Mouse (Mus musculus) lung, postnatal 36 days (tissue): ENCODE results near the gene Med15.

ENCODE experiments used
- DNase-seq: peaks from one replicate; pipeline ENCODE4 v3.0.0; 2022; ENCODE audit warnings: mixed read lengths

Gene Med15

DNA sequence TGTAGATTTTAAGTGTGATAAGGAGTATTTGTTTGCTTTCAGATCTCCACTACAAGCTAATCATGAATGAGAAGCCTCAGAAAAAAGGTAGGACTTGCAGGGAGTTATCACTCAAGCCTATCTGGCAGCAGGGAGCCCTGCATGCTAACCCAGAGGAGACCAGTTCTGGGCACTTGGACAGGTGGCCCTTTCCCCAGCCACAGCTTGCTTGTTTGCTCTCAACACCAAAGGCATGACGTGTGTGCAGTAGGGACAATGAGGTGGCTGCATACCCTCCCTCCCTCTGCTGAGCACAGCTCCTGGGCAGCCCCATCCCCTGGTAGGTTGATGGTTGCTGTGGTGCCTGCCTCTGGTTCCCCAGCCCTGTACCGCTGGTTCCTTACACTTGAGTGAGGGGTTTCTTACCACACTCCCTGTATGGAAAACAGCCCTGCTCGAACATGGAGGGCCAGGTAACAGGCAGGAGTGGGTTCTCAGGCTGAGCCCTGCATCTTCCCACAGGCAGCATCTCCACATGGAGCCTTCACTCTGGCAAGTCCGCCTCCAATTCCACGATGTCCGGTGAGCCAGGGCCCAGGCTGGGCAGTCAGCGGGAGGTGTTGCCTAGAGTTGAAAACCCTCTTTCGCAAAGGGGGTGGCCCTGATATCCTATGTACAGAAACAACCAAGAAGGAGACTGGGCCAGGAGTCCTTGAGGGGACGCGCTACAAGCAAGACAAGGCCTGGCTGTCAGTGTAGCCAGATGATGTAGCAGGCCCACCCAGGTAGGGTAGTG lies 84.9 kb downstream of the Med15 start:
- DNase-seq: no peak

DNA sequence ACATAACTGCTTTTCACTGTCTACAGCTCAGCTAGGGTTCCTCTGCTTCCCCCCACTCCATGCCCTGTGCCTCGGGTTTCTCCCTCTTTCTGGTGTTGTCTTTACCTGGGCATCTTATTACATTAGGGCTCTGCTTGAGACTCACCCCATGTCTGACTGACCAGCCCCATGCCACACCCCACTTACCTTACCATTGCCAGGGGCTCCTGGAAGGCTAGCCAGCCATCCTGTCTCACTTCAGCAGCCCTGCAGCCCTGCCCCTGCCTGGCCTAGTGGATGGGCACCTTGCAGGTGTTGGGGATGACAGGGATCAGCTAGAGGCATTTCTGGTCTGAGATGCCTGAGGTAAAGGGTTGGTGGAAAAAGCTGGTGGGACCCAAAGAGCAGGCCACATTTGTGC lies 85.5 kb downstream of the Med15 start:
- DNase-seq: no peak

DNA sequence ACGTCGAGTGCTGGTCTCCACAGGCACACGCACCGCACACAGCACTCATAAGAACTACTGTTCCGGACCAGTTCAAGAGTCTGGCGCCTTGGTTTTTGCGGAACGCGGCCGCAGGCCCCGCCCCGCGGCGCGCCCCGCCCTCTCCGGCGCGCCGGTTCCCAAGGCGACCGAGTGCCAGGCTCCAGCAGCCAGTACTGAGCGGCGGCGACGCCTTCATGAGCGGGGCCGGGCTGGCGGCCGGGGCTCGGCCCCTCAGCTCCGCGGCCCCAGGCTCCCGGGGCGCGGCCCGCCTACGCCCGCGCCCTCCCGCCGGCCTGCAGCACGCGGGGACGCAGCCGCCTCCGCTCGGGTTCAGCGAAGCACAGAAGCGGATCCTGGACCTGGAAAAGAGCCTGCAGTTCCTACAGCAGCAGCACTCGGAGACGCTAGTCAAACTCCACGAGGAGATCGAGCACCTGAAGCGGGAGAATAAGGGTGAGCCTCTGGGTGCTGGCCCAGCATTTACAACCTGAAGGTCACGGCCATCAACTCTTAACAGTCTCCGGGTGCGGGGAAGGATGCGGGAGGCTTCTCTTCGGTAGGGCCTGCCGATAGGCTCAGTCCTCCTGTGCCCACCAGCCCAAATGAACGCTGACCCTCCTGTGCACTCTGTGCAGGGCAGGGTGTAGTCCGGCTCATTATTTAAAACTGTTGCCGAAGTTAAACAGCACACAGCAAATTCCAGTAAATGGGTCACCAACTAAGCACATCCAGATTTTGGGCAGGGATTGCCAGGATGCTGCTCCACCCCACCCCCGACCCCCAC lies 86.2 kb downstream of the Med15 start, which contains the start of gene Ccdc74a:
Gene Ccdc74a (plus strand): TSS at position 161 of the 805 bp plus-strand sequence.
- DNase-seq: peak; percentile 90

GRCm38 (mm10) chr16:17643437-17643990 lies 89.2 kb downstream of the Med15 start:
- no peak for DNase-seq

- no peak for DNase-seq
These were observed 90.4 kb downstream of the Med15 start for GRCm38 (mm10) chr16:17642311-17642710.

DNA sequence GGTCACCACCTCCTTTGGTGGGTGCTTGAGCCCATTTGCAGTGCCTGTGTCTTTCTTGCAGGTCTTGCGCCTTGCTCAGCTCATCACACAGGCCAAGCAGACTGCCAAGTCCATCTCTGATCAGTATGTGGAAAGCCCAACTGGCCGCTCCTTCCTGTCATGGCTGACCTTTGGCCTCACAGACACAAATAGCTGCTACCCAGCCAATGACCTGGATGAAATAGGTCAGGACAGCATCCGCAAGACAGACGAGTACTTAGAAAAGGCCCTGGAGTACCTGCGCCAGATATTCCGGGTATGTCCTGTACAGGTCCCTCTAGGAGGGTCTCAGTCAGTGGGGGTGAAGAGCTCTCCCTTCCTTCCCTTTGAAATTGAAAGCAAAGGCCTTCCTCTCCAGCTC lies 91.4 kb downstream of the Med15 start:
- DNase-seq: no peak

DNA sequence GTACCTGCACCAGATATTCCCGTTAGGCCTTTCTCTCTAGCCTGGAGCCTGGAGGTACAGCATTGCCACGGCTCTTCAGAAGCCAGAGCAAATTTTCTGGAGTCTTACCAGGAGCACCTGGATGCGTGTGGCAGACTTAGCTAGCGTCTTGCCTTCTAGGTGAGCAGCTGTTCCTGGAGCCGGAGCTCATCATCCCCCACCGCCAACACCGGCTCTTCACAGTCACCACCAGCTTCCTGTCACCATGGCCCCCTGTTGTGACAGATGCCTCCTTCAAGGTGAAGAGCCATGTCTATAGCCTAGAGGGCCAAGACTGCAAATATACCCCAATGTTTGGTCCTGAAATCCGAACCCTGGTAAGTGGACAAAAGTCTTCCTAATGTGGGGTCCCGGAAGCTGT lies 92.0 kb downstream of the Med15 start:
- DNase-seq: no peak

DNA sequence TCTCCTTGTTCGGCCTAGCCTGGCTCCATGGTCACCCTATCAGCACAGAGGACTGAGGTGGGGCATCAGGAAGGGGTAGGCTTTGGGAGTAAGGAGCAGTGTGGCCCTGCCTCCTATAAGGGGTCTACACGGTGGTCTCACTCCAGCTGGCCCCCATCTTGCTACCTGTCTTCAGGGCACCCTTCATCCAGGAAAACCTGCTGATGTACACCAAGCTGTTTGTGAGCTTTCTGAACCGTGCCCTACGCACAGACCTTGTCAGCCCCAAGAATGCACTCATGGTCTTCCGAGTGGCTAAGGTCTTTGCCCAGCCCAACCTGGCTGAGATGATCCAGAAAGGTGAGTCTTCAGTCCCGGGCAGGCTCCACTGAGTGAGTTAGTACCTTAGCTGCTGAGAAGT lies 92.7 kb downstream of the Med15 start:
- DNase-seq: no peak

DNA sequence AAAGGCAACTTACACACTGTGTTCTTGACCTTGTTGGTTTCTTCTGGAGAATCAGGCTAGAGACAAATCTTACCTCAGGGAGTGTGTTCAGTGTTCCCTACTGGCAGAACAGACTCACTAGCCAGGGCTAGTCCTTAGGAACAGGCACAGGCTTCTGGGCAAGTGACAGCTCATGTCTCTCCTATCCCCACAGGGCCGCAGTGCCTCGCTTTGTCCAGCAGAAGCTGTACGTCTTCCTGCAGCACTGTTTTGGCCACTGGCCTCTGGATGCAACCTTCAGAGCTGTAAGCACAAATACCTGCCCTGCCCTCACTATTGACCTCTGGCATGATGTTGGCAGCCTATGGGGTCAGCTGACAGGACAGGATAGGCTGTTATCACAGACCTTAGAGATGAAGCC lies 93.6 kb downstream of the Med15 start:
- DNase-seq: no peak

GRCm38 (mm10) chr16:17638036-17638628 lies 94.6 kb downstream of the Med15 start:
- no peak for DNase-seq

- no peak for DNase-seq
These were observed 95.1 kb downstream of the Med15 start for GRCm38 (mm10) chr16:17637610-17638009.

DNA sequence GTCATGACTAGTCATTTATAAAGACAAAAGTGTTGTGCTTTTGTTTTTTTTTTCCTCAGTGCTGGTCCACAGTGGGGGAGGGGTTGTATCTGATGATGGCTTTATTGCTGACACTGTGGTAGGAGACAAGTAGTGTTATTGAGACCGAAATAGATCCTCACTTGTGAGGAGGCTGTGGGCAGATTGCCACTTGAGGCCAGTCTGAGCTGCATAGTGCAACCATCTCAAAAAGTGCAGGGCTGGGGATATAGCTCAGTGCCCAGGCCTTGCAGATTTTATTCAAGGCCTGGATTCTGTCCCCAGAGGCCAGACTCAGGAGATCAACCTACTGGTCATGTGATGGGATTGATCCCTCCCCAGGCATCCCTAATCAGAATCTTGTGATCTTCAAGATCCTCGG lies 95.8 kb downstream of the Med15 start:
- no peak for DNase-seq

DNA sequence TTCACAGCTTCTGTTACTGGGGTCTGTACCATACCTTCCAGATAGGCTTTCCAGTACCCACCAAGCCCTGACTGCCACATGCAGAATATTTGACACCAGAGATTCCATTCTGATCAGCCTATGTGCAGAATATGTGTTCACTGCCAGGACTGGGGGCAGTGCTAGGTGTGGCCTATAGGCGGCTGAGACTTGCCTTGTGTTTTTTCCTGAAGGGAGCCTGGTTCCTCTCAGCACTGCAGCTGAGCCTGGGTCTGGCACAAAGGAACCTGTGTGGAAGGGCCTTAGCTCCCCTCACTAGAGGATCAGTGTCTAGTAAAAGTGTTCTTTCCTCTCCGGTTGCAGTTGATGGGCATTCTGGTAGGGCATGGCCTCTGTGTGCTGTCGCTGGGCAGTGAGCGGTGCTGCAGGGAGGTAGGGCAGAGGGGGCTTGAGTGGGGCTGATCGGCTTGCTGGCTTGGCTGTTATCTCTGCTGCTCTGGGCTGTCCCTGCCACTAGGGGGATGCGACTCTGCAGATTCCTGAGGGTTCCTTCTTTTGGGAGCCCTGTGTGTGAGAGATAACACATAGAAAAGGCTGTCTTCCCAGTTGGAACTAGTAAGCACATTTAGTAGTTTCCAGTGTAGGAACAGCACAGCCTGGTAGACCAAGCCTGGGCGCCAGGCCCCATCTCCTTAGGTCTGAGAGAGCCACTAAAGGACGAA lies 99.1 kb downstream of the Med15 start:
- no peak for DNase-seq

DNA sequence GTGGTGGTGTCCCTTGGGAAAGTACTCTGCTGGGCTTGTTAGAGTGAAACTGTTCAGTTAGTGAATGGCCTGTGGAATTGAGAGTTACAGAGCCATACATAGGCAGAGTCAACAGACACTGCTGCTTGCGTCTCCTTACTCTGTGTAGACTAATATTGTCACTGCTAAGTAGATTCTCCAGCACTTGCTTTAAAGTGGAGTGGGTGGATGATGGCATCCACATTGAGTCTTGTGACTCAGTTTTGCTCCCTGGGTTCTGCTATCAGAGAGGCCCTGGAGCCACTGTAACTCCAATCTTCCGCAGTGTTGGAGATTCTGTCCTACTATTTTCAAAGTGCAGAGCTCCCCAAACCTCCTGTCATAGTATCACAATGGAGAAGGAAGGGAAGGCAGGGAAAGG lies 100.1 kb downstream of the Med15 start:
- no peak for DNase-seq

DNA sequence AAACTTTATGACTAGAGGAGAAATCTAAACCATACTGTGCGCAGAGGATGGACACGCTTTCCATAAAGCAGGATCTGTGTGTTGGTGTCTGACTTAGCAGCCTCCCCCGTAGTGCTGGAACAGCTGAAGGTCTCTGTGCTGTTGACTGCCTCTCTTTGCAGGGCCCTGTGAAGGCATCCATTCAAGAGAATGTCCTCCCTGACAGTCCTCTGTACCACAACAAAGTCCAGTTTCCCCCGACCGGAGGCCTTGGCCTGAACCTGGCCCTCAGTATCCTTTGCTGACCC lies 106.5 kb downstream of the Med15 start:
- DNase-seq: no peak

- peak; percentile 38 for DNase-seq
These were observed 107.0 kb downstream of the Med15 start for GRCm38 (mm10) chr16:17625488-17626268.

- no peak for DNase-seq
These were observed 110.8 kb downstream of the Med15 start for GRCm38 (mm10) chr16:17621936-17622335.

GRCm38 (mm10) chr16:17619198-17620105 lies 113.2 kb downstream of the Med15 start, which contains the start of gene Smpd4:
Smpd4 (plus strand) TSS chr16:17619354.
- peak; percentile 96 for DNase-seq

DNA sequence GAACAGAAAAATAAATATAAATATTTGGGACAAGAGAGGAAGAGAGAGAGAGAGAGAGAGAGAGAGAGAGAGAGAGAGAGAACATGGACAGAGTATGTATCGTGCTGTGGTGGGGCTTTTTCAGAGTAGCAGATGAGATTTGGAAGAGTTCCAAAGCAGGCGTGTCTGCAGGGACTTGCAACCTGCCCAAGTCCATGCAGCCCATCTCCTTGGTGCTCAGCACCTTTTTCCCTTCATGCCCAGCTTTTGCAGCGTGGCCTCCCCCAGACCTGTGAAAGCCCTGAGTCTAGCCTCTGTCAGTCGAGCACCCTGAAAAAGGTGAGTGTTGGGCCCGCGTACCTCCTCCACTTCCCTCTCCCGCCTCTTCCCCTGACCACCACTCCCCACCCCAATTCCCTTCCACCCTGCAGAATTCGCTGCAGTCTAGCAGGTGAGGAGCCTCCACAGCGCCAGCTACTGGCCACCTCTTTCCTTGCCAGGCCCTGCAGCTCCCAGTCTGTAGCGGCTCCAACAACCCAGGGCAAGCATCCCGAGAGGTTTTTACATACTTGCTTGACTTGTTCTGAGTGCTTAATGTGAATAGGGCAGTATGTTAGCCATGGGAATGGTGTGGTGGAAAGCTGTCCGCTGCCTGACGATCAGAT lies 114.6 kb downstream of the Med15 start:
- peak; percentile 62 for DNase-seq

DNA sequence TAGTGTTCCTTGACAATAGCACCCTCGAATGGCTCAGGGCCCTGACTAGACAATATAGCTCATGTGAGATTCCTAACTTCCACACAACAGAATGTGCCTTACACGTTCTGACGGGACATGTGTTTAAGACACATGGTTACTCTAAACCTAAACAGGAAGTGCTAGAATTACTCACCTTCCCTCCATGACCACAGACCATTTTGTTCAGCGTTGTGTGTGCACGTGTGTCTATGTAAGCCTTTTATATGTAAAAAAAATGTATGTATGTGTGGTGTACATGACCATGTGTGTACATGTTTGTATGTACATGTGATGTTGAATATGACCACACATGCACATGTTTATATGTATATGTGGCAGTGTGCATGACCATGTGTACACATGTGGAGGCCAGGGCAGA lies 116.5 kb downstream of the Med15 start:
- no peak for DNase-seq
